Comparison of ENCODE assay signal across 21 mouse cellular contexts in genomic region chr11:32149605-32150004, GRCm38 (mm10). TPM values are rescaled to one million over a fixed set of nuclear protein-coding genes. Genes with fewer than 3 reads are reported as not detected.
DNase-seq lines count a peak whose midpoint lies in the region; ATAC-seq and TF ChIP-seq lines count a peak whose summit lies in the region.
"Had no signal": no experiment of that assay in that cellular context is flagged by ENCODE, and none has a peak within 500 bp of the region (broad histone marks: within the 10 kb centered on the region; RNA-seq: fewer than 3 reads in every experiment).

No protein-coding gene starts in this region.

- peak overlapping the region; percentile 2; the same call in 1 of the 2 replicates for H3K27ac ChIP-seq in forebrain, embryonic 13.5 days
- no peak overlapping the region for H3K27ac ChIP-seq in forebrain, embryonic 10.5 days
- no peak overlapping the region for H3K27ac ChIP-seq in midbrain, embryonic 11.5 days (ENCODE audit: low read depth, low read length)
- no peak overlapping the region for H3K27ac ChIP-seq in midbrain, embryonic 13.5 days
- H3K27ac ChIP-seq in kidney, adult 2 months (ENCODE audit: insufficient read depth, low read depth, low read length), result no peak overlapping the region
- H3K27ac ChIP-seq: embryonic facial prominence, embryonic 12.5 days; heart, embryonic 13.5 days; hindbrain, embryonic 15.5 days had no signal

- H3K4me1 ChIP-seq in forebrain, embryonic 13.5 days, result no peaks in the 10 kb centered on the region
- no peaks in the 10 kb centered on the region for H3K4me1 ChIP-seq in forebrain, embryonic 10.5 days
- H3K4me1 ChIP-seq in midbrain, embryonic 11.5 days (ENCODE audit: control insufficient read depth, insufficient read depth, low read length), result no peaks in the 10 kb centered on the region
- H3K4me1 ChIP-seq in midbrain, embryonic 13.5 days (replicated peaks), result no peaks in the 10 kb centered on the region
- H3K4me1 ChIP-seq in kidney, adult 2 months (ENCODE audit: control insufficient read depth, insufficient read depth, low read length), result no peaks in the 10 kb centered on the region
- H3K4me1 ChIP-seq: embryonic facial prominence, embryonic 12.5 days; heart, embryonic 13.5 days; hindbrain, embryonic 15.5 days had no signal

- H3K4me3 ChIP-seq in forebrain, embryonic 13.5 days, result no peak overlapping the region
- H3K4me3 ChIP-seq in forebrain, embryonic 10.5 days, result no peak overlapping the region
- H3K4me3 ChIP-seq in midbrain, embryonic 11.5 days (ENCODE audit: low read depth, low read length), result no peak overlapping the region
- no peak overlapping the region for H3K4me3 ChIP-seq in midbrain, embryonic 13.5 days (replicated peaks)
- no peak overlapping the region for H3K4me3 ChIP-seq in kidney, adult 2 months (ENCODE audit: insufficient read depth, low read depth, low read length)
- H3K4me3 ChIP-seq: embryonic facial prominence, embryonic 12.5 days; heart, embryonic 13.5 days; hindbrain, embryonic 15.5 days had no signal

- 79% methylated on average over 11 of the region's 11 CpGs for WGBS in forebrain, embryonic 13.5 days
- 81% methylated on average over 11 of the region's 11 CpGs for WGBS in forebrain, embryonic 10.5 days
- WGBS in midbrain, embryonic 11.5 days, result 82% methylated on average over 11 of the region's 11 CpGs
- WGBS in midbrain, embryonic 13.5 days, result 78% methylated on average over 11 of the region's 11 CpGs
- 80% methylated on average over 11 of the region's 11 CpGs for WGBS in kidney, adult 2 months

- H3K27me3 ChIP-seq in forebrain, embryonic 13.5 days, result no peaks in the 10 kb centered on the region
- H3K27me3 ChIP-seq in forebrain, embryonic 10.5 days (ENCODE audit: poor library complexity, severe bottlenecking), result no peaks in the 10 kb centered on the region
- no peaks in the 10 kb centered on the region for H3K27me3 ChIP-seq in midbrain, embryonic 11.5 days (ENCODE audit: control insufficient read depth, insufficient read depth, low read length)
- H3K27me3 ChIP-seq in midbrain, embryonic 13.5 days, result no peaks in the 10 kb centered on the region
- no peaks in the 10 kb centered on the region for H3K27me3 ChIP-seq in kidney, adult 2 months (replicated peaks; ENCODE audit: control insufficient read depth, insufficient read depth, low read length)
- H3K27me3 ChIP-seq: embryonic facial prominence, embryonic 12.5 days; heart, embryonic 13.5 days; hindbrain, embryonic 15.5 days had no signal

- no peak for DNase-seq in forebrain, embryonic 10.5 days (ENCODE audit: extremely low spot score, low spot score)
- DNase-seq in frontal cortex, postnatal 10 days (ENCODE audit: low spot score in 2 of 2), result no peak
- DNase-seq in midbrain, embryonic 11.5 days (ENCODE audit: low spot score, missing footprints), result peak; percentile 67
- DNase-seq in kidney, adult 2 months, result no peak
- DNase-seq: adrenal gland, postnatal 10 days; B cell, adult 2 months; cerebellum, adult 11-12 months; cerebellum, adult 9-10 months; cerebellum, postnatal 25 days; gastrocnemius, postnatal 14 days; heart, postnatal 36 days had no signal

- no peaks in the 10 kb centered on the region for H3K9me3 ChIP-seq in forebrain, embryonic 13.5 days (replicated peaks)
- H3K9me3 ChIP-seq in forebrain, embryonic 10.5 days, result no peaks in the 10 kb centered on the region
- H3K9me3 ChIP-seq in midbrain, embryonic 11.5 days (ENCODE audit: control insufficient read depth, low read length), result no peaks in the 10 kb centered on the region
- no peaks in the 10 kb centered on the region for H3K9me3 ChIP-seq in midbrain, embryonic 13.5 days
- H3K9me3 ChIP-seq: embryonic facial prominence, embryonic 12.5 days; G1E; heart, embryonic 13.5 days; hindbrain, embryonic 15.5 days had no signal

- H3K4me2 ChIP-seq in forebrain, embryonic 13.5 days, result no peak overlapping the region
- no peak overlapping the region for H3K4me2 ChIP-seq in midbrain, embryonic 11.5 days
- no peak overlapping the region for H3K4me2 ChIP-seq in midbrain, embryonic 13.5 days (replicated peaks)
- H3K4me2 ChIP-seq: embryonic facial prominence, embryonic 12.5 days; heart, embryonic 13.5 days; hindbrain, embryonic 15.5 days had no signal

- no peak for TF ChIP-seq CTCF in kidney, adult 2 months (conservative IDR thresholded peaks at IDR 0.05; ENCODE audit: insufficient read depth, insufficient read length, low read depth, low read length)

- no peak for TF ChIP-seq POLR2A in kidney, adult 2 months (IDR thresholded peaks at IDR 0.05; ENCODE audit: low read depth, low read length)

- H3K9ac ChIP-seq in forebrain, embryonic 13.5 days, result no peak overlapping the region
- no peak overlapping the region for H3K9ac ChIP-seq in midbrain, embryonic 11.5 days (ENCODE audit: low read length)
- H3K9ac ChIP-seq in midbrain, embryonic 13.5 days (replicated peaks), result no peak overlapping the region
- H3K9ac ChIP-seq: embryonic facial prominence, embryonic 12.5 days; heart, embryonic 13.5 days; hindbrain, embryonic 15.5 days had no signal

- no peaks in the 10 kb centered on the region for H3K36me3 ChIP-seq in forebrain, embryonic 13.5 days (ENCODE audit: poor library complexity, severe bottlenecking)
- H3K36me3 ChIP-seq in forebrain, embryonic 10.5 days (replicated peaks), result no peaks in the 10 kb centered on the region
- H3K36me3 ChIP-seq in midbrain, embryonic 11.5 days (ENCODE audit: control insufficient read depth, insufficient read depth, low read length), result no peaks in the 10 kb centered on the region
- H3K36me3 ChIP-seq in midbrain, embryonic 13.5 days, result no peaks in the 10 kb centered on the region
- no peaks in the 10 kb centered on the region for H3K36me3 ChIP-seq in kidney, adult 2 months (ENCODE audit: control insufficient read depth, insufficient read depth, low read length)
- H3K36me3 ChIP-seq: embryonic facial prominence, embryonic 12.5 days; G1E; heart, embryonic 13.5 days; hindbrain, embryonic 15.5 days had no signal

- no peak for ATAC-seq in forebrain, embryonic 13.5 days
- peak; percentile 70; the same call in 1 of the 2 replicates for ATAC-seq in frontal cortex, adult (ENCODE audit: low TSS enrichment)
- ATAC-seq in midbrain, embryonic 11.5 days (ENCODE audit: low FRiP score), result no peak
- ATAC-seq in midbrain, embryonic 13.5 days, result no peak
- ATAC-seq: CD4-positive, CD25-positive, alpha-beta regulatory T cell, adult 4 months had no signal

RNA-seq across cellular contexts. Expression of gene Il9r, which starts 50.5 kb away (rescaled TPM):
- not detected in 2 replicates for polyA plus RNA-seq in forebrain, embryonic 13.5 days (2015; fragmentation: Nextera tagmentation; extraction: Ambion mirVana)
- polyA plus RNA-seq in forebrain, embryonic 10.5 days (2016; fragmentation: Nextera tagmentation; extraction: Ambion mirVana), result not detected in 2 replicates
- polyA plus RNA-seq in midbrain, embryonic 11.5 days (2014; fragmentation: Nextera tagmentation; extraction: Ambion mirVana), result not detected in 2 replicates
- polyA plus RNA-seq in midbrain, embryonic 13.5 days (2015; fragmentation: Nextera tagmentation; extraction: Ambion mirVana), result not detected in 2 replicates
- 0.05 and 0.58 TPM in 2 replicates for polyA plus RNA-seq in kidney, adult 2 months (2012; rRNA removed)
- polyA plus RNA-seq: embryonic facial prominence, embryonic 12.5 days; frontal cortex, adult 2 months; hindbrain, embryonic 11.5 days; hindbrain, embryonic 15.5 days had no signal

RNA-seq across cellular contexts. Expression of gene Snrnp25, which starts 55.6 kb away (rescaled TPM):
- polyA plus RNA-seq in forebrain, embryonic 13.5 days (2015; fragmentation: Nextera tagmentation; extraction: Ambion mirVana), result 61.3 and 64.9 TPM in 2 replicates
- polyA plus RNA-seq in forebrain, embryonic 10.5 days (2016; fragmentation: Nextera tagmentation; extraction: Ambion mirVana), result 118 and 120 TPM in 2 replicates
- 77.0 and 87.0 TPM in 2 replicates for polyA plus RNA-seq in midbrain, embryonic 11.5 days (2014; fragmentation: Nextera tagmentation; extraction: Ambion mirVana)
- polyA plus RNA-seq in midbrain, embryonic 13.5 days (2015; fragmentation: Nextera tagmentation; extraction: Ambion mirVana), result 46.5 and 46.6 TPM in 2 replicates
- 16.1 and 19.5 TPM in 2 replicates for polyA plus RNA-seq in kidney, adult 2 months (2012; rRNA removed)
